Mouse (Mus musculus) lung, adult 2 months (tissue): ENCODE measurements around the gene Lctl. TPM values are rescaled to one million over a fixed set of nuclear protein-coding genes. Genes with fewer than 3 reads are reported as not detected.
A peak's percentile ranks its signal among the peaks of the same experiment; 100 is the strongest.

Experiments
- DNase-seq: peaks from one replicate; pipeline ENCODE4 v3.0.0; 2022
- H3K4me1 ChIP-seq: fragments of 200-500 bp; 2 replicates; pipeline ENCODE4 v1.6.1; 2011; ENCODE audit warnings: low read length; ENCODE audit not compliant: control insufficient read depth, insufficient read depth
- H3K4me3 ChIP-seq: fragments of 200-500 bp; replicated peaks from 2 replicates; pipeline ENCODE3; 2011; ENCODE audit warnings: low read depth, mild to moderate bottlenecking, control low read depth, low read length; ENCODE audit errors: extremely low read depth
- CTCF ChIP-seq: fragments of 200-500 bp; IDR thresholded peaks from 2 replicates; pipeline ENCODE4 v1.5.1; 2011; ENCODE audit warnings: mild to moderate bottlenecking, low read length, control low read depth; ENCODE audit not compliant: insufficient read depth
- POLR2A ChIP-seq: fragments of 200-500 bp; IDR thresholded peaks from 2 replicates; pipeline ENCODE4 v1.6.1; 2011; ENCODE audit warnings: low read depth, mild to moderate bottlenecking, control low read depth, low read length, borderline replicate concordance; ENCODE audit errors: extremely low read depth
- WGBS: fragments of 180-500 bp; shearing (Covaris S2); methylation state at CpG from one replicate; pipeline ENCODE4 v1.1.7; 2018; 5-methylcytosine and 5-hydroxymethylcytosine counted together
- polyA plus RNA-seq: library from polyadenylated mRNA; depleted of rRNA; stranded (reverse); fragments of >200 nt; gene quantifications from 2 replicates; pipeline ENCODE4 v1.2.3, GENCODE M21; 2012; rRNA removed

The Lctl gene
- polyA plus RNA-seq: 2.9 TPM in 2 replicates

DNA sequence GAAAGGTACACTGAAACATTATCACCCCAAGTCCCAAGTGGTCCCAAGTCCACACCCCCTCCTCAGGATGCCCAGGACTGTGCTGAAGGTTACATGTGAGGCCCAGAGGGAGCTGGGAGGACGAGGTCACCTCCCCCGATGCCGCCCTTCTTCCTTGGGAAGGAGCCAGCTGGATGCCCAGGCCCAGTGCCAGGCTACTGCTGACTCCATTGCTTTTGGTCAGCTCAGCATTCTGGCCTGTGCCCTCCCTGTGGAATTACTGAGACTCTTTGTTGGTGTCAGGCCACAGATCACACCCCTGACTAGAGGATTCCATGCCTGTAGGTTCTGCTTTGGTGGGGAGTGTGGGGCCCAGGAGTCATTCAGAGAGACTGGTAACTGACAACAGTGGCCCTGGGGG is at the start of gene Lctl:
TSS of gene Lctl (plus strand) at position 272 of the 400 bp plus-strand sequence.
- 64% methylated on average over 3 of the region's 3 CpGs for WGBS
- TF ChIP-seq POLR2A (no peak), CTCF (no peak)
- Histone ChIP-seq H3K4me1 (no peaks in the 10 kb centered on the region), H3K4me3 (no peak within 1 kb of the TSS)
- no peak for DNase-seq

GRCm38 (mm10) chr9:64067787-64068186 is 49.2 kb upstream of the Lctl start:
- TF ChIP-seq POLR2A (no peak), CTCF (no peak)
- peaks cover 12% of the 10 kb centered on the region for H3K4me1 ChIP-seq
- no peak overlapping the region for H3K4me3 ChIP-seq
- no peak for DNase-seq
- WGBS: 86% methylated on average over 5 of the region's 5 CpGs

DNA sequence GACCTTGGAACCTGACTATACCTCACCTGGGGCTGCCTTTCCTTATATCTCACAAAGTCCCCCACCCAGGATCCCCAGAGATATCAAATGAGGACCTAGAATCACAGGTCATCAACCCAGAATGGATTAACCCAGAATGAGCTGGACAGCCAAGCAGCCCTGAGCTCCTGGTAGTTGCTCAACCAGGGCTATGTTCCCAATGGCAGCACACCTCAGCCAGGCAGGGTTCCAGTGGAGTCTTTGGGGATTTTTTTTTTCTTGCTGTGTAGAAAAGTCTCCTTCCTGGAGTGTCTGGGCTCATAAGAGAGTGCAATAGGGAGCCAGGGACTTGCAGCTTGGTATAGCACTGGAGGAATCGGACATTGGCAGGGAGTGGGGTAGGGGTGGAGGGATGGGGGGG is 48.4 kb upstream of the Lctl start:
- no peak for DNase-seq
- no peak for TF ChIP-seq POLR2A
- no peak for TF ChIP-seq CTCF
- Histone ChIP-seq H3K4me1 (peaks cover 12% of the 10 kb centered on the region), H3K4me3 (no peak overlapping the region)
- 70% methylated on average over 1 of the region's 1 CpGs for WGBS

- 54% methylated on average over 5 of the region's 5 CpGs for WGBS
- no peak for DNase-seq
- H3K4me3 ChIP-seq: no peak overlapping the region
- H3K4me1 ChIP-seq: peaks cover 12% of the 10 kb centered on the region
- TF ChIP-seq POLR2A (no peak), CTCF (no peak)
Measured at GRCm38 (mm10) chr9:64069131-64069530, 47.8 kb upstream of the Lctl start.

- Histone ChIP-seq H3K4me3 (no peak overlapping the region), H3K4me1 (peaks cover 12% of the 10 kb centered on the region)
- no peak for DNase-seq
- TF ChIP-seq CTCF (no peak), POLR2A (no peak)
- WGBS: 94% methylated on average over 5 of the region's 5 CpGs
Measured at GRCm38 (mm10) chr9:64070674-64071073, 46.3 kb upstream of the Lctl start.

- DNase-seq: no peak
- TF ChIP-seq CTCF (no peak), POLR2A (no peak)
- H3K4me3 ChIP-seq: no peak overlapping the region
- H3K4me1 ChIP-seq: 0 out of 2 replicates have a peak, but pooled peaks cover 2% of the 10 kb centered on the region
- WGBS: 89% methylated on average over 8 of the region's 8 CpGs
Measured at GRCm38 (mm10) chr9:64074831-64075230, 42.1 kb upstream of the Lctl start.

DNA sequence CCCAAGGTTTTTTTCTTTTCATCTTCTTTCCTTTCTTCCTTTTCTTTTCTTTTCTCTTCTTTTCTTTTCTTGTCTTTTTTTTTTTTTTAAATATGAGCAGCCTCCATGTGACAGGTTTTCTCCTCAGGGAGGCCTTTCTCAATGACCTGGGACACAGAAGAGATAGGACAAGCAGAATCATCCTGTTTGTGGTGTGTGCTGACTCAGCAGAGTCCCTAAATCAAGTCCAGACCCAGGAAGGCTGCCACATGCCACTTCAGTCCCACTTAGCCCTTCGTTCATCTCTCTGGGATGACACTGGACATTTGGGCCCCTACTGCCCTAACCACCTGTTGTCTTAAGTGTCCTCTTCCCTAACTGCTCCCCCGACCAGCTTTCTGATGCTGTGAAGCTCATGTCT is 40.5 kb upstream of the Lctl start:
- no peak overlapping the region for H3K4me3 ChIP-seq
- TF ChIP-seq POLR2A (no peak), CTCF (no peak)
- no peak for DNase-seq
- 86% methylated on average over 2 of the region's 2 CpGs for WGBS
- H3K4me1 ChIP-seq: 0 out of 2 replicates have a peak, but pooled peaks cover 2% of the 10 kb centered on the region

- no peak for DNase-seq
- H3K4me3 ChIP-seq: no peak overlapping the region
- WGBS: 37% methylated on average over 7 of the region's 7 CpGs
- no peak for TF ChIP-seq CTCF
- TF ChIP-seq POLR2A: no peak
- 0 out of 2 replicates have a peak, but pooled peaks cover 2% of the 10 kb centered on the region for H3K4me1 ChIP-seq
Measured at GRCm38 (mm10) chr9:64078386-64078792, 38.6 kb upstream of the Lctl start.

GRCm38 (mm10) chr9:64079922-64080321 is 37.0 kb upstream of the Lctl start:
- WGBS: 86% methylated on average over 6 of the region's 6 CpGs
- TF ChIP-seq CTCF (no peak), POLR2A (no peak)
- no peak for DNase-seq
- H3K4me1 ChIP-seq: peaks cover 13% of the 10 kb centered on the region
- H3K4me3 ChIP-seq: no peak overlapping the region

DNA sequence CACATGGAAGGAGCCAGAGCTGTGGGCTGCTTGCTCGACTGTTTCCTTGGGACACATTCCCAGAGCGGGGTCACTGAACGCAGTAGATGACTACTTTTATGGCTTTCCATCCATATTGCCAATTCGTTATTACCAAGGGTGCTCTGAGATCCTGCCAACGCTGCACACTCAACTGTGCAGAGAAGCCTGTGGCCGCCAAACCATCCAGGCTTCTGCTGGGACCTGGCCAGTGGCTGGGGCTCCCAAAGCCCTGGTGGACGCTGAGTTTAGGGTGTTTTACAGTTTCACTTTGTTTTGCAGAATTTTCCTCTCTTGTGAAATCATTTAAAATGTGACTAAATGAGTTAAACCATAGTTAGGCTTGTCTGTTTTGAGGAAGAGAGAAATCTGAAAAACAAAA is 32.7 kb upstream of the Lctl start:
- Histone ChIP-seq H3K4me3 (peak overlapping the region; percentile 70), H3K4me1 (peaks cover 19% of the 10 kb centered on the region)
- WGBS: 35% methylated on average over 7 of the region's 7 CpGs
- TF ChIP-seq CTCF (no peak), POLR2A (no peak)
- DNase-seq: no peak

- peak; percentile 62 for DNase-seq
- peaks cover 19% of the 10 kb centered on the region for H3K4me1 ChIP-seq
- TF ChIP-seq CTCF: no peak
- 0 out of 2 replicates have a peak, but pooled peaks have one; percentile 28 for TF ChIP-seq POLR2A
- WGBS: 9% methylated on average over 49 of the region's 49 CpGs
- peak overlapping the region; percentile 70 for H3K4me3 ChIP-seq
Measured at GRCm38 (mm10) chr9:64084661-64085399, 32.1 kb upstream of the Lctl start.
